Mouse (Mus musculus) hematopoietic stem cell, adult 5-6 weeks (primary cell): Measurements from ENCODE around the gene Trim31. TPM values are rescaled to one million over a fixed set of nuclear protein-coding genes. Genes with fewer than 3 reads are reported as not detected.

Source experiments
- ATAC-seq, 2 experiments: fragments of 125-278 bp in 1 of 2; replicated peaks in 1 of 2; 2 replicates each; pipeline ENCODE4 v1.8.0; 2016 to 2017; ENCODE audit warnings: inconsistent platforms in 2 of 2, mild to moderate bottlenecking in 2 of 2, moderate number of reproducible peaks in 2 of 2, low read depth in 1 of 2, moderate TSS enrichment in 1 of 2; ENCODE audit not compliant: low FRiP score in 2 of 2, poor library complexity in 2 of 2, severe bottlenecking in 2 of 2, insufficient read depth in 1 of 2, low TSS enrichment in 1 of 2
- total RNA-seq: library from RNA; stranded (forward); fragments of 172-1452, 232-1000 nt; gene quantifications from 2 replicates; pipeline ENCODE4 v1.2.3, GENCODE M21; 2017

Gene Trim31
- total RNA-seq: not detected in 2 replicates

- ATAC-seq: no peak
Measured at GRCm38 (mm10) chr17:36897552-36898205, at the start of gene Trim31. Gene Trim31 (plus strand): TSS chr17:36898118.

- ATAC-seq: no peak
Measured at GRCm38 (mm10) chr17:36848911-36849310, 49.0 kb upstream of the Trim31 start.

- ATAC-seq: no peak
Measured at GRCm38 (mm10) chr17:36849992-36850391, 47.9 kb upstream of the Trim31 start.

GRCm38 (mm10) chr17:36851200-36851599 is 46.7 kb upstream of the Trim31 start:
- ATAC-seq: no peak

GRCm38 (mm10) chr17:36851627-36852026 is 46.3 kb upstream of the Trim31 start:
- ATAC-seq: no peak

- no peak for ATAC-seq
Measured at GRCm38 (mm10) chr17:36855484-36855883, 42.4 kb upstream of the Trim31 start.

GRCm38 (mm10) chr17:36856236-36856635 is 41.7 kb upstream of the Trim31 start:
- no peak for ATAC-seq

- ATAC-seq: no peak
Measured at GRCm38 (mm10) chr17:36858181-36858580, 39.7 kb upstream of the Trim31 start.

GRCm38 (mm10) chr17:36861680-36862079 is 36.2 kb upstream of the Trim31 start:
- no peak for ATAC-seq

- no peak; a peak in 1 of 4 replicates for ATAC-seq
Measured at GRCm38 (mm10) chr17:36866719-36867527, 31.0 kb upstream of the Trim31 start, which contains the start of gene Trim15. Gene Trim15 (minus strand): TSS chr17:36867210.

GRCm38 (mm10) chr17:36868836-36869235 is 29.1 kb upstream of the Trim31 start:
- no peak for ATAC-seq

GRCm38 (mm10) chr17:36869284-36869954 is 28.5 kb upstream of the Trim31 start, which contains the start of gene Trim10:
Gene Trim10 (plus strand): TSS chr17:36869574.
- peak; percentile 48 to 70; a peak in 2 of 4 replicates for ATAC-seq

- no peak for ATAC-seq
Measured at GRCm38 (mm10) chr17:36869955-36870810, 27.7 kb upstream of the Trim31 start.

- ATAC-seq: no peak
Measured at GRCm38 (mm10) chr17:36874636-36875035, 23.3 kb upstream of the Trim31 start.

GRCm38 (mm10) chr17:36883350-36883749 is 14.6 kb upstream of the Trim31 start:
- ATAC-seq: no peak

- ATAC-seq: no peak
Measured at GRCm38 (mm10) chr17:36885132-36885790, 12.7 kb upstream of the Trim31 start.
